Mouse (Mus musculus) thymus, adult 18-20 months (tissue): Measurements from ENCODE around the gene Csad.

Experiments
- DNase-seq, 2 experiments: peaks; one replicate each; pipeline ENCODE4 v3.0.0; 2022; ENCODE audit warnings: mixed read lengths in 2 of 2

The Csad gene

DNA sequence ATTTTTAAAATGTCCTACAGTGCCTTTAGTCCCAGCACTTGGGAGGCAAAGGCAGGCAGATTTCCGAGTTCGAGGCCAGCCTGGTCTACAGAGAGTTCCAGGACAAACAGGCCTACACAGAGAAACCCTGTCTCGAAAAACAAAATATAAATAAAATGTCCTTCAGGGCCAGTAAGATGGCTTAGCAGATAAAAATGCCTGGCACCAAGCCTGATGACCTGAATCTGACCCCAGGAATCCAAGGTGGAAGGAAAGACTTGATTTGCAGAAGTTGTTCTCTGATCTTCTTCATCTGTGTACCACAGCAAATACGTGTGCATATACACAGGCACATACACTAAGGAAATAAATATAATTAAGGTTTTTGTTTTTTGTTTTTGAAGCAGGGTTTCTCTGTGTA is 9.2 kb downstream of the Csad start:
- DNase-seq = no peak

DNA sequence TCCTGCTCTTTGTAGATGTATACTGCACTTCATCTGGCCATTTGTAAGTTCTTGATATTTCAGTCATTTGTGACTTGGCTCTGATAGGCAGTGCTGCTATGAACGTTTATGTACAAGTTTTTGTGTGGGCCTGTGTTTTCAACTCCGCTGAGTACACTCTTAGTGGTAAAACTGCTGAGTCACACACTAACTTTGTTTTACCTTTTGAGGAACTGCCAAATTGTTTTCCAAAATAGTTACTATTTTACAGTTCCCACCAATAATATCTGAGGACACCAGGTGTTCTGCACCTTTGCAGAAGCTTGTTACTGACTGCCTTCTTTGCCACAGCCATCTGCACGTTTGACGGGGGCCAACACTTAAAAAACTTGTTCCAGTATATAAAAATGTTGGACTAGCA is 10.1 kb downstream of the Csad start:
- DNase-seq = no peak

DNA sequence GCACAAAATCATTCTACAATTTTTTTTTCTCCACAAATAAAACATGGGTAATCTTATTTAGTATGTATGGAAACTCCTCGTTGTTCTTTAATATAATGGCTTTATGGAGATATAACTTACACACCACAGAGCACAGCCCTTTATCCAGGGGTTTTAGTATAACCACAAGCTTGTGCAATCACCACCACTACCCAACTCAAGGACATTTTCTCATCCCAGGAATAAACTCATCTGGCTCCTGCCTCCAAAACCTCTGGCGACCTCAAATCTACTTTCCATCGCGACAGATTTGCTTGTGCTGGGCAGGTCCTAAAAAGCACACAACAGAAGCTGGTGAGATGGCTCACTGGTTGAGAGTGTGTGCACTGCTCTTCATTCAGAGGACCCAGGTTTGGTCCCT is 10.9 kb downstream of the Csad start:
- no peak for DNase-seq

DNA sequence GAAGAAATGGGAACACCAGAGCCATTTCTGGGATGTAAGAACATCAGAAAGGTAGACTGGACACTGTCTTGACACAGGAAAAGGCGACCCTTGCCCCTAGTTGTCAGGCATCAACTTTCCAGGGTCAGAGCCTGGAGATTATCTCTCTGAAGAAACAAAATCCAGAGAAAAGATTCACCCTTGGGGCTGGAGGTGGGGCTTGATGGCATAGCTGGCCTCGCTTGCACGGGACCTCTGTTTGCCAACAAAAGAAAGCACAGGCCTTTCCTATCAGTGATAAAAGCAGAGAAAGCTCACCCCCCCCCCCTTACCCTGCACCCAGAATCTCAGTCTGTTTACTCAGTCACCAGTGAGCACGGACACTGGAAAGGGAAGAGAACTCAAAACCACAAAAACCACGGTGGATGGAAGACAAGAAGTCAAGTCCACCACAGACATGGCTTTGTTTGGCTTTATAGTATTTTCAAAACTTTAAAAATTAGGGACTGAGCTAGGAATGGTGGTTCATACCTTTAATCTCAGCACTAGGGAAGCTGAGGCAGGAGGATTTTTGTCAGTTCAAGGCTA is 11.6 kb downstream of the Csad start:
- no peak for DNase-seq

DNA sequence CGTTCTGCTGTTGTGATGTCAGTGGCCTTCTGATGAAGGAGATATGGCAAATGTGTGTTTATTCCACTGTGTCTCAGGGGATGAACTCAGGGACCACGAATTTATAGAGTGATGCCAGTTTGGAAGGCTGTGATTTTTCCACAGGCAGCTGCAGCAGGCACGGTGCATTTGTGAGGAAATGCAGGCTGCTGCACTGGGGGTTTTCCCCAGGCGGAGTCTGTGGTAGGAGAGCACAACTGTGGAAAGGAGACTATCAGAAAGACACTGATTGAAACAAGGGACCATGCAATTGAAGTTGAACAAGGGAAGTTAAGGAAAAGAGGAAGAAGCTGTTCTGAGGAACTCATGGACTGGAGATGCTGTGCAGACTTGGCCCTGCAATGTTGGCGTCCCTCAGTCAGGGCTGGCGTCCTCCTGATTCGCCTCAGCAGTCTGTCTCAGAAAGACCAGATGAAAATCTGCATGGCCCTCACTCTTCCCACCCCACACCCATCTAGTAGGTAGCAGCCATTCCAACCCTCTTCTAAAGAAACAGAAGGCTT is 12.2 kb downstream of the Csad start:
- no peak for DNase-seq

DNA sequence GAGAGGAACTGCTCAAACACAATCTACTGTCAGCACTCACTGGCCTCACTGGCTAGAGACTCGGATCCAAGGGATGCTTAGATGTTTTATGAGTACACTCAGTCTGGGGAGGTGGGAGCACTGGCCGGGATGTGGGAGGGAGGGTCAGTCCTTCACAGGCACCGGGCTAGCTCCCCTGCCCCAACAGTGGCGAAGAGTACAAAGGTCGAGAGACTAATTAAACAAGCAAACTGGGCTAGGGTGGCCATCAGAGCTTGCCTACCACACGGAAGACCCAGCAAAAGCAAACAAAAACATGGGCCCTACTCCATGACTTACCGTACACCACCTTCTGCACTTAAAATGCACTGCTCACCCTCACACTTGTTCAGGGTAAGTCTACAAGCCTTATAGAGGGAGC is 12.8 kb downstream of the Csad start:
- DNase-seq = no peak

DNA sequence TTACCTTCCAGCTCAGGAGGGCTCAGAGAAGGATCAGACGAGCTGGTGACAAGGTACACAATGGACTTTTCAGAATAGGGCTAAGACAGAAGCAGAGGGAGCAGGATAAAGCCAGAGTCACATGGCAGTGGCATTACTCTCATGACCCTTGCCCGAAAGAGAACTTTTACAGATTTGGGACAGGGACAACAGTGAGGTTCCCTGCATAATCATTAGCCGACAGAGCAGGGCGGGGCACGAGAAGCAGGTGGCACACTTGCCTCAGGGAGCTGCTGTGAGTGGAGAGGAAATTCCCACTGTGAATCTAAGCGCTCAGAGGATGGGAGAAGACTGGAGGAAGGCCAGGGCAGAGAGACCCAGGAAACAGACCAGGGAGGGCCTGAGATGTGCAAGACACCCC is 15.6 kb downstream of the Csad start:
- no peak for DNase-seq

DNA sequence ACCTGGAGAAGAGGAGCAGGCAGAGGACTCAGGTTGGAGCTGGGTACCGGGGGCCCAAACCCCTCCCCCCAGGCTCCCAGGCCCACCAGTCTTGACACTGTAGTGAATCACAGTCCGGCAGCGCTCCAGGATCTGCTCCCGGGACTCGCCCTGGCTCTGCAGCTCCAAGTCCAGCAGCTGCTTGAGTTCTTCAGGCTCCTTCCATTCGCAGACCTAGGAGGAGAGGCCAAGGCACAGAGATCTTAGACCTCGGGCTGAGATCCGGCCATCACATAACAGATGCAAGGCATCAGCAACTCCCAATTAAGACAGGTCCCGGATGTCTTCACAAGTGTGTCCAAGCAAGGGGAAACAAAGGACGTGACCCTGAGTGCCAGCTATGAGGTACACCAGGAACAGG is 16.4 kb downstream of the Csad start:
- no peak for DNase-seq

DNA sequence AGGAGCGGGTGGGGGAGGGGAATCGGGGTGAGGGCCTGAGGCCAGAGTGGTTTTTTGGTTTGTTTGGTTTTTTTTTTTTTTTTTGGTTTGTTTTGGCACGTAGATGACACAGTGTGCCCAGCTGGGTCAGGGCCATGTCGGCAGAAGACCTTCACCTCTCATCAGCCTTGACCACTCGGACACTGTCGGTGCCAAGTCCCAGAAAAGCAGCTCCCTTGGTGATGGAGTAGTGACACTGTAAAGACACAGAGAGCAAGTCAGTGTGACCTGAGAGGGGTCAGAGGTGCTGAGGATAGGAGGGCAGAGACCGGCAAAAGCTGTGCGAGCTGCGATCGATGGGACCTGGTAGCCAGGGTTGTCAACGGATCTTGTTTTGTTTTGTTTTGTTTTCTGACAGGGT is 18.3 kb downstream of the Csad start:
- no peak for DNase-seq

DNA sequence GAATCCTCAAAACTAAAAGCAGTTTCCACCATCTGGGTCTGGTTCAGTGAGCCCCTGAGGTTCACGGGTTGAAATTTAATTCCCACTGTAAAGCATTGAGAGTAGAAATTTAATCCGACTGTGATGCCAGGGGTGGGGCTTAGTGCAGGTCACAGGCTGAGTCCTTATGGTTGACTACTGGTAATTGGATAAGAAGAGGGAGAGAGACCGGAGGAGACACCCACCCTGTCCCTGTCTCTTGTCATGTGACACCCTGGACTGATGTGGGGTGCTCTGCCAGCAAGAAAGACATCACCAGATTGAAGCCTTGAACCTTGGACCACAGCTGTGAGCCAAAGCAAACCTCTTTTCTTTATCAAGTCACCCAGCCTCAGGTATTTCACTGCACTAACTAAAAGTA is 21.4 kb downstream of the Csad start:
- no peak for DNase-seq

DNA sequence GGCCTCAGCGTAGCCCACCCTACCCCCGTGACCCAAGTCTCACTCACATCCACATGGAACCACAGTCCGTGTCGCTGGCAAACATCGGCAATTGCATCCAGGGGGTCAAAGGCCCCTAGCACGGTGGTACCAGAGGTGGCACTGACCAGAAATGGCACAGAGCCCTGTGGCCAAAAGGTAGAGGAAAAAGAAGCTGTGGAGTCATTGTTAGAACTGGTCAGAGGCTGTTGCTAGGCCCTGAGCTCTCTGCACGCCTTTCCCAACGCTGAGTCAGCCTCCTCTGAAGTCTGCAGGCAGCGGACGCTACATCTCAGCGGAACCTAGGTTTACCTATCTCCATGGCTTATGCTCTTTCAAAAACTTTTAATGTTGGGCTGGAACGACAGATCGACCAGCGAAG is 24.6 kb downstream of the Csad start:
- no peak for DNase-seq

DNA sequence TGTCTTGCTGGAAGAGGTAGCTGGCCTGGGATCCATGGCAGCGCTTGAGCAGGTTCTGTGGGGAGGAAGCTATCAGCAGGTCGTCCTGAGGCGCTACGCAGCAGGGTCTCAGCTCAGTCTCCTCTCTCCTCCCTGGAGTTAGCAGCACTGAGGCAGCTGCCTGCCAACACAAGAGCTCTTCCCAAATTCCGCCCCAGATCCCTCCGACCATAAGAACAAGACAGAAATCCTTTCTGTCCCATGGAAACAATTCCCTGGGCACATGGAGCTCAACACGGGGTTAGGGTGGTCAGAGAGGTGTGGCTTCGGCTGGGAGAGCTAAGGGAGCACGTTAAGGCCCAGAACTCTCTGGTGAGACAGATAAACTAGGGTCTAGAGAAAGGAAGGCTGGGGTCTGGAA is 25.4 kb downstream of the Csad start:
- DNase-seq = no peak

DNA sequence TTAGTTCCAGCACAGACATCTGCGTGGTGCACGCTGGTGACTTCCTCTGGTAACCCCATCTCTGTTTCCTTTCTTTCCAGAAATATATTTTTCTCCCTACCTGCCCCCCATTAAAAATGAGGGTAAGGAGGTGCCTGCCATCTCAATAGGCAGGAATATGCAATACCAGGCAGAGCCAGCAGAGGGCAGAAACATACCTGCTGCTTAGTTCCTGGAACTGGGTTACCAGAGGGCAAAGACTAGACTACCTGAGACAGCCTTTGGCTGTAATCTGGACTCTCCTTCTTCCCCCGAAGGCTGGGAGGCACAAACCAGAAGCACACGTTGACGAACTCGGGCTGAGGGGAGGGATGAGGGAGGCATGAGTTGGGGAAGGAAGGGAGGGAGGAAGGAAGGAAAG is 26.2 kb downstream of the Csad start:
- DNase-seq = peak; percentile 58 to 67

DNA sequence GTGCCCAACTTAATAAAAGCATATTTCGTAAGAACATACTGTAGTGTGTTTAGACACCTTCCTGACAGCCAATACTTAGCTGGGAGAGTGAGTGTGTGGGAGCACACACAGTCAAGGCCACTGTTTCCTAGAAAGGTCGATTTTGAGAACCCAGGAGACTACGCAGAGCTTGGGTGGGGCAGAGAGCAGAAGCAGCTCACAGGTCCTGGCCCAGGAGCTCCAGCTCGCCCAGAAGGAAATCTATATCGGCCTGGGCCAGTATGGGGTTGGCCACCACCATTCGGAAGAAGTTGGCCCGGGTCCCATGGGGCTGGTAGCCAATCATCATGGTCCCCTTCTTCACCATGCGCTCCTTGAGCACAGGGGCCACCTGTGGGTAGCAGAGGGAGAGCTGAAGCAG is 27.1 kb downstream of the Csad start:
- DNase-seq = no peak

DNA sequence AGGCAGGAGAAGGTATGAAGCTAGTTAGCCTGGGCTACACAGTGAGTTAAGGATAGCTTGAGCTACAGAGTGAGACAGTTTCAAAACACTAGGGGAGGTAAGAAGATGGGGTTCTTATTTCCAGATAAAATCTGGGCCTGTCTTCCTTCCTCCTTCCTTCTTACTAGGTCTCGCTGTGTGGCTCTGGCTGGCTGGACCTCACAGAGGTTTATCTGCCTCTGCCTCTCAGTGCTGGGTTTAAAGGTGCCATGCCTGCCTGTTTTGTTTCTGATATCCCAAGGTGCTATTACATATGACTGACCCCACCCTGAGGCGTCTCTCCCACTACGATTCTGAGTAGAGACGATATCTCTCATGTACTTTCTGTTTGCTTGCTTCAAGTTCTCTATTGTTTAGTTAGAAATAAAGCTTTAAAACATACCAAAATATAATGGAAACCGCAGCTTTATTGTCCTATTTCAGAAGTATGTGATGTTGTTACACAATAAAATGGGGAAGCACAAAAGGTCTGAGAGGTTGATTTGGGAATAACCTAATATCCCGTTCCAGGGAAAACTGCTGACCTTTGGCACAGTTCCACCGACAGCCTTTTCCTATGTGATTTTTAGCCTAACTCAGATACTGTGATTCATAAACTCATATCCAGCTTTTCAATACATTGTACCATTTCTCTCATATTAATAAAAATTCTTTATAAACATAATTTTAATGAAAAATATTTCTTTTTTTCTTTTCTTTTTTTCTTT is 27.8 kb downstream of the Csad start:
- DNase-seq = no peak

DNA sequence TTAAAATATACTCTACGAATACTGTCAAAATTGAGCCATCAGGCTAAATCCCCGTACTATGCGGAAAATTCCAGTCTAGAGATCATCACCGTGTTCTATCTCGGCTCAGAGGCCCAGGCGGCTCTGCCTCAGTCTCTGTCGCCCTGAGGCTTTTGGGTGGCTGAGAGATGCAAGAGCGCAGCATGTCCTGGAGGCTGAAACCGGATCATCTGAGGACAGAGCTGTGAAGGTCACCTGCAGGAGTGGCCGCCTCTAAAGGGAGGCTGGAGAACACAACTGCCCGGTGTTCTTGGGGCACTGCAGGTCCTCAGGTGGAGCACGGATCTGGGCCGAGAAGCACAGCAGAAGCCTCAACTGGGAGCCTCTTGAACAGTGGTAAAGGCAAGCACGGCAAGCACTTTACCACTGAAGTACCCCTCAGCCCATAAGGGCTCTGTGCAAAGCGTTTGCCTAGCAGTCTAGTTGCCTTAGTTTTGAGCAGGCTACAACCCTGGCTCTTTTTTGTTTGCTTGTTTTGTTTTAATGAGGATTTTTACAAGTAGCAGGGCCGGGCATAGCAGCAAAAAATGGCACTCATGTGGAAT is 28.7 kb downstream of the Csad start:
- no peak for DNase-seq

DNA sequence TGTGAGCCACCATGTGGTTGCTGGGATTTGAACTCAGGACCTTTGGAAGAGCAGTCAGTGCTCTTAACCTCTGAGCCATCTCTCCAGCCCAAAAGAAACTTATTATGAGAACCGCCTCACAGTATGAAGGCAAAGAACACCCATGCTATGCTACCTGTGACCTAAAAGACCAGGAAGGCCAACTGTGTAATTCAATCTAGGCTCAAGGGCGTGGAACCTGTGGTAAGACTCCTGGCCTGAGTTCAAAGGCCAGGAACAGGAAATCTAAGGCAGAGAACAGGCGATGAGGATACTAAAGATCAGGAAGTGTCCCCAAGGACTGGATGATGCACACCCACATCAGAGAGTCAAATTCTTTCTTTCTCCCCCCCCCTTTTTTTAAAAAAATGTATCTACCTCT is 30.9 kb downstream of the Csad start:
- DNase-seq = no peak

DNA sequence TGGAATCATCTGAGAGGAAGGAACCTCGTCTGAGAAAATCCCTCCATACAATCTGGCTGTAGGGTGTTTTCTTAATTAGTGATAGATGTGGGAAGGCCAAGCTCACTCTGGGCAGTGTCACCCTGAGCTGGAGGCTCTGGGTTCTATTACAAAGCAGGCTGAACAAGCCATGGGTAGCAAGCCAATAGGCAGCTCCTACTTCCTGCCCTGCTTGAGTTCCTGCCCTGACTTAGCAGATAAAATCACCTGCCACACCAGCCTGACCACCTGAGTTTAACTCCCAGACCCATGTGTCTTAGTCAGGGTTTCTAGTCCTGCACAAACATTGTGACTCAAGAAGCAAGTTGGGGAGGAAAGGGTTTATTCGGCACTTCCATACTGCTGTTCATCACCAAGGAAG is 35.5 kb downstream of the Csad start:
- DNase-seq = no peak

DNA sequence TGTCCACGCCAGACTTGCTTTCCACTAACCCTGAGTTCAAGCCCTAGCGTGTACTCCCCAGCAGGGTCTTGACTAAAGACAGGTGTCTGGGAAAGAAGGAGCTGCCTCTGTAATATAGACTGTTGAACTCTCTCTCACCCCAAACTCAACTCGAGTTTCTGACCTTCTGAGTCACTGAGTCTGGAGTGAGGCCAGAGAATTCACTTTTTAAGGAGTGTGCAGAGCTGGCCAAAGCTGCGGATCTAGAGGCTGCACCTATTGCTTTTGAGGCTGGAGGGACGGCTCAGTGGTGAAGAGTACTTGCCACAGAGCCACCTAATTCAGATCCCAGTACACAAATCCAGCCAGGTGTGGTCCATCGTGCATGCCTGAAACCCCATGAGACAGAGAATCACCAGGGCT is 36.9 kb downstream of the Csad start:
- no peak for DNase-seq

DNA sequence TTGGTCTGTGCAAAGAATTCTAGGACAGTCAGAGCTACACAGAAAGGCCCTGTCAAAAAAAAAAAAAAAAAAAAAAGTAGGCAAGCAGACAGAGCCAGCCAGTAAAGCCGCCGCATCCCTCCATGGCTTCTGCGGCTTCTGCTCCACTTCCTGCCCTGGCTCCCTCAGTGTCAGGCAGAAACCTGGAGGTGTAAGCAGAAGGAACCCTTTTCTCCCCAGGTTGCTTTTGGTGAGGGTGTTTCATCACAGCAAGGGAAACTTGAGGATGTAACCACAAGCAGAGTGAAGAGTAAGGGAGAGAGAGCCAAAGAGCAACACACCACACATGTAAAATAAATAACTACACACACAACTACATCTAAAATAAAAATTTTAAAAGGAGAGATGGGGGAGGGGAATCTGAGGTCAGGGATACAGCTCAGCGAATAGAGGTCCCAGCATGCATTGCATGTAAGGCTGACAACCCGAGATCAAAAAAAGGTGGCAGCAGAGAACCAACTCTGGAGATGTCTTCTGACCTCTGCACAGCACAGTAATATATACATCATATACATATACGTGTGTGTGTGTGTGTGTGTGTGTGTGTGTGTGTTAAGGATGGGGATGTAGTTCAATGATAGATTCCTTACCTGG is 38.9 kb downstream of the Csad start:
- peak in 1 of 2 experiments; percentile 35 for DNase-seq

DNA sequence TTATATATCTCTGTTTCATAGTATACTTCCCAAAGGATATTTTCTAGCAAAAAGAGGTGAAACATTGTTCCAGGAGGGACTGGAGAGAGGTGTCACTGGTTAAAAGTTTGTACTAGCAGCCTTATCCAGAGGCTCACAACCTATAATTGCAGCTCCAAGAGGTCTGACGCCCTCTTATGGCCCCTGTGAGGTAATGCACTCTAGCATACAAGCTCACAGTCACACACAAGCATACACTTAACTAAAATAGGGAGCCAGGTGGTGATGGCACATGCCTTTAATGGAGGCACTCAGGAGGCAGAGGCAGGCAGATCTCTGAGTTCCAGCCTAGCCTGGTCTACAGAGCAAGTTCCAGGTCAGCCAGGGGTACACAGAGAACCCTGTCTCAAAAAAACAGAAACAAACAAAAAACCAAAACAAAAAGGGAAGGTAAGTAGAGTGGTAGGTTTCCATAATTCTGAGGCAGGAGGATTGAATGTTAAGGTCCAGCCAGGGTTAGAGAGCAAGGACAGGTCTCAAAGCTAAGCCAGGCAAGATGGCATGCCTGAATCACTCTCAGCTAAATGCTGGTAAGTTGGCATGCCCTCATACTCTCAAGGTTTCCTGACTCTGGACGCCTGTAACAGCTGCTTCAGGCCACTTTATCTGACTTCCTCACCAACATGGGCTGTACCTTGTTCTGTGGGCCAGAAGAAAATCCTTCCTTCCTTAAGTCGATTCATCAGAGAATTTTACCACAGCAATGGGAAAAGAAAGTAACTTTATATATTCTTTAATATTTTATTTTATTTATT is 40.4 kb downstream of the Csad start:
- no peak for DNase-seq

DNA sequence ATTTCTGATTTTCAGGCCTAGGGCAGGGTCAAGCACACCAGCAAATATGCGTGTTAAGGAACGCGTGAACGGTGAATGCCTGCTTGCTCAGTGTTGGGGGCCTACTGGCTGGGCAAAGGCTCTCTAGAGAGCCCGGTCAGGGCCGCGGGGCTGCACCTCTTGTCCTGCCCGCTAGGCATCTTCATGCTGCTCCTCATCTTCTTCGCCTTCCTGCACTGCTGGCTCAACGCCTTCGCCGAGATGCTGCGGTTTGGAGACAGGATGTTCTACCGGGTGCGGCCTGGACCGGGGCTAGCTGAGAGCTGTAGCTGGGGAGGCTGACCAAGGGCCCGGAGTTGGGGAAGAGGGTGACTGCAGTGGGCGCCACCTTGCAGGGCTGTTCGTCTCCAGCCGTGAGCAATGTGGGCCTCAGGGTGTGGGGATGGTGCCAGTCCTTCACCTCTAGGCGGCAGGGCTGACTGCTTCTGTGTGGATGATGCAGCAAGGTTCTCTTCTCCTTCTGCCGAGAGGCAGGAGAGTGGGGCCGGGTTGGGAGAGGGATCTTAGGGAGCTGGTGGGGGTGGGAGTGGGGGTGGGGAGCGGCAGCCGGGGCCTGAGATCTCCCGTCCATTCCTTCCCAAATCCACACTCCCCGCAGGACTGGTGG is 44.0 kb downstream of the Csad start:
- DNase-seq = no peak

DNA sequence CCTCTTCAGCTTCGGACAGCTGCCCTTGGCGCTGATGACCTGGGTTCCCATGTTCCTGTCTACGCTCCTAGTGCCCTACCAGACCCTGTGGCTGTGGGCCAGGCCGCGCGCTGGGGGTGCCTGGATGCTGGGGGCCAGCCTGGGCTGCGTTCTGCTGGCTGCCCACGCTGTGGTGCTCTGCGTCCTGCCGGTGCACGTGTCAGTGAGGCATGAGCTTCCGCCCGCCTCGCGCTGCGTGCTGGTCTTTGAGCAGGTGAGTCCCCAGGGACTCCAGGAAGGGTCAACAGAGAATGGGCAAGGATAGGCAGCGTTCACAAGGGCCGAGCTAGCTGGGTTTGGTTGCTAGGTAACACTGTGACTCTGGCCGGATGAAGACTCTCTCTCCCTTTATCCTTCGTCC is 47.7 kb downstream of the Csad start:
- no peak for DNase-seq
